Mouse (Mus musculus) yolk sac, embryonic 10.5 days (tissue): ENCODE measurements around the gene Olfr523.

ENCODE experiments used
- DNase-seq: peaks from one replicate; pipeline ENCODE4 v3.0.0-alpha.2; 2017; ENCODE audit warnings: low spot score

Gene Olfr523

DNA sequence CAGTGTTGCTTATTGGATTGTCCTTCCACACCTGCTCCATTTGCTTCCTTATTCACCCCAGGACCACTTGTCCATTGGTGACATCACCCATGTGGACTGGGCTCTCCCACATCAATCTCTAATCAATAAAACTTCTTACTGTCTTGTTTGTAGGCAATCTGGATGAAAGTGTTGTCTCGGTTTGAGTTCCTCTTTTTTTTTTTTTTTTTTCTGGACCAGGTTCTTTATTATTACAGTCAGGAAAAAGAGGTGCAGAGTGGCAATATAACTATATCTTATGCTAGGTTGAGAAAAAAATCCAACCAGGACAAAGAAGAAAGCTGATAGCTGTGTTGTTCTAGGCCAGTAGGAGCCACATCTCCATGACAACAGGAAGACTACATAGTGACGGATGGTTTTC is 7.7 kb downstream of the Olfr523 start:
- DNase-seq: no peak

DNA sequence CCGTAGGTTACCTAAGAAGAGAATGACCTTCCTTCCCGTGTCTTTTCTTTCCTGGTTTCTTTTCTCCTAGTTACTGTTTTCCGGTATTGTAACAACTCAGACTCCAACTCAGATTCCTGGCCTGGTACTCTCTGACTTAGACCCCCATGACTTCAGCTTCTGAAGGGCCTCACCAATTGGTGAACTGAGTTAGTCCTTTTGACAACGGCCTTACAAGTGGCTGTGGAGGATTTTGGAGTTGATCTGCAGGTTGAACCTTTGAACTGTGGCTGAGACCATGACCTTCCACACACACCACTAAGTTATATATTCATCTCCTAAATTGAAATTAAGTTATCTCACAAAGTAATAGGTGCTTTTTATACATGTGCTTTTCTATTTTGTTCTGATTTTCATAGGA is 11.2 kb downstream of the Olfr523 start:
- no peak for DNase-seq

DNA sequence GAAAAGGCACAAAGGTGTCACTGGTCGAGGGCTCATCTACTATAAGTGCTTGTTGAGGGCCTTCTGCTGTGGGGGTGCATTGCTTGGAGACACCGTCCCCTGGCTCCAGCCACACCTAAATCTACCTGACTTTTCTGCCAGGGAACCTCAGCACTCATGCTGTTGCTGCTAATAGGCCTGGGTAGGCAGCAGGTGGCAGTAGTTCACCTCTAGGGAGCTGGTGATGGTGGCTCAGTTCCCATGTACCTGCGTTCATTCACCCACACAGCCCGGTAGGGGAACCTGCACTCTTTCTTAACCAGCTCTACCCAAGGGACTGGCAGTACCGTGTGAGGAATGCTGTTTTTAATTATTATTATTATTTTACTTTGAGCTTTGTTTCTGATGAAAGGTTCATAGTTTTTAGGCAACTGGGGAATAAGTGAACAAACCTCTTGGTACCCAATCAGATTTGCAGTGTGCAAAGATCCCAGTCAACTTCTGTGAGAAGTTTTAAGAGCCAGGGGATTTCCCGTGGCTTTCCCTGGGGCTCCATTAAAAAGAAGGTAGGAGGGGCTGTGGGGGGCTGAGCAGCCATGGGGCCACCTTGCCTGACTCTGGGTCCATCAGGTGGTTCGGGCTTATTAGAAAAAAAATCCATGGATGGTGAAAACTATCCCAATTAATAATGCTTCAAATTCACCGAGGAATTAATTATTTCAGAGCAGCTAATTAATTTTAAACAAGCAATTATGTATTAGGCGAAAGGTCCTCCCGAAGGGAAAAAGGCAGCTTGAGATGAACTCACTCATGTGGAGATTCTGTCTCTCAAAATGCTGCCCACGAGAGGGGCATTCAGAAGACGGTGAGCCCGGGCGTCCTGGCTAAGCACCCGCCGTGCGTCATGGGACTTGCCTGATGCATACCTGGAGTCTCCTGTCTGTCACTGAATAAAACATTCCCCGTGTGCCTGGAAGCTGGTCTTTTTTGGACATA is 13.9 kb downstream of the Olfr523 start:
- DNase-seq: no peak

DNA sequence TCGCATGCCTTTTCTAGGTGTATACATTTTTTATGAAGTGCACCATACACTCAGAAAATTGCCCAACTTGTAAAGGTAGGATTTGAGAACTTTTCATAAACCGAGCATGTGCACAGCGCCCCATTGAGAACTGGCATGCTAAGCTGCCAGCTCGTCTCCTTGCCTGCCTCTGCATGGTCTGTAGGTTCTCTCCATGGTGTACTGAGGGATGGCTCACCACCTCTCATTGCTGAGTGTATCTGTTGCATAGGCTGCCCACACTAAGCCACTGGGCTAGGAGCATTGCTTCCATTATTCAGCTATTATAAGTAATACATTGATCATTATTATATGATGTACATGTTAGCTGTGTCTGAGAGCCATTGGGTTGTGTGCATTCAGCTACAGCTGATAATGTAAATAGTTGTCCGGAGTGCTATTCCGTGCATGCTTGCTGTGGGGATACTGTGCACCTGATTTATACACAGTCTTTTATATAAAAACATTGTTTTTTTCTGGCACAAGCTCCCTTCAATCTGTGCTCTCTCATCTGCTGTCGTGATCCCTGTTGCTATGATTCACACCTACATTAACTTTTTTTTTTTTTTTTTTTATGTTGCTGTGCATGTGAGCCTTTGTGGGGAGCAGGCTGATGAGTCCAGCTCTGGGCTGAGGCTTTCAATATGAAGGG is 14.8 kb downstream of the Olfr523 start:
- DNase-seq: no peak

DNA sequence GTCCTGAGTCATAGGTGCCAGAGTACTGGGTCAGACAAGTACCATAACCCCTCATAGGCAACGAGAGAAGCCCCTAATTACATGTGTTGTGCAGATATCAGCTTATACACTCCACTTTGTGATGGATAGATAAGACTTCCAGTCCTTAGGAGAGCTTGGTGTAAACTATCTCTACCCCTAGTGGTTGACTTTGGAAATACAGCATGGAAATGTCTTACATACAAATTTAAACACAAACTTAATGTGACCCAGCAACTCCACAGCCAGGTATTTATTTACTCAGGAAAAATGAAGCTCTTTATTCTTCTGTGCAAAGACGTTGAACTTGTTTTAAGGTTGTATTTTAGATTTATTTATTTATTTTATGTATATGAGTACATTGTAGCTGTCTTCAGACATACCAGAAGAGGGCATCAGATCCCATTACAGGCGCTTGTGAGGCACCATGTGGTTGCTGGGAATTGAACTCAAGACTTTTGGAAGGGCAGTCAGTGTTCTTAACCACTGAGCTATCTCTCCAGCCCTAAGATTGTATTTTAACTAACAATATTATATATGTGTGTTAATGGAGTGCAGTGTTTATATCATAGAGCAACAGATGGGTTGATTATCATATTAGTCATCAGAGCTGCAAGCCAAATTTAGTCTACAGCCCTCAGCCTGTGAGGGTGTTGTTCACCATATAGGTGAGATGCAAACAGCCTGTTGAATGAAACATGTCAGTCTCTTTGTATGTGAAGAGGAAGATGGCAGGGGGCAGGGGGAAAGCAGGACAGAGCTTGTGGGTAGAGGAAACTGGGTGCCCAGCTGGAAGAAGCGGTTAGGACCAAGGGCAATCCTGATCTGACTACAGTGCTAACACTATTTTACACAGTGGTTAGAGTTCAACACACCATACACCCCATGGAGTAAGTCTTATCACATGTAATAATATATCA is 15.6 kb downstream of the Olfr523 start:
- DNase-seq: no peak

DNA sequence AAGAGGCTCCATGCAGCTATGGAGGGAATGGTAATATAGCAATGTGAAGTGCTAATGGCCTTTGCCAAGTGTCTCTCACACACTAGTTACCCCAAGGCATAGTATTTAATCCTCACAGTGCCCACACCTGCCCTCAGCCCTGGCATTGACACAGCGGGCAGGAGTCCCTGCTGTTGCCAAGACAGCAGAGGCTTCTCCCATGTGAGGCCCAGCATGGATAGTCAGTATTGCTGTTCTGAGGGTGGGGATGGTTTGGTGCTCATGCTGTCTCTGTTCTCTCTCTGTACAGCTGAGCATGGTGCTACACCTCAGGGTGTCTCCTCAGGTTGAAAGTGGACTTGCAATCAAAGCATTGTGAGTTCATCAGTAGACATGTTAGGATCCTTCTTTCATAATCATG is 17.4 kb downstream of the Olfr523 start:
- DNase-seq: no peak

DNA sequence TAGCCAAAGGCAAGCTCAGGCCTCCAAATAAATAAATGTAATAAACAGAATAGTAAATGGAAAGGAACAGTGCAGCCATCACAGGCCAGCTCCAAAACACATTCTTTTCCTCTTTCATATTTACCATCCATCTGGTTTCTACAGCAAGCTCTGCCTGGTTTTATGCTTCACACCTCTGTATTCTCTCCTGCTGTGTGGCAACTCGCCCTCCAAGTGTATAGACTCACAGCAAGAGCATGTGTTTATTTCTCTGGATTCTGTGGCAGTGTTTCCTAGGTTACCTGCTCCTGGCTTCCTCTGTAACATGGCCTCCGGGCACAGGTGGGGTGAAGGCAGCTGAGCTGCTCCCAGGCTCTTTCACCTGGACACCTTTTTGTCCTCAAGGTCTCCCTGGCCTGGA is 19.4 kb downstream of the Olfr523 start:
- DNase-seq: no peak

DNA sequence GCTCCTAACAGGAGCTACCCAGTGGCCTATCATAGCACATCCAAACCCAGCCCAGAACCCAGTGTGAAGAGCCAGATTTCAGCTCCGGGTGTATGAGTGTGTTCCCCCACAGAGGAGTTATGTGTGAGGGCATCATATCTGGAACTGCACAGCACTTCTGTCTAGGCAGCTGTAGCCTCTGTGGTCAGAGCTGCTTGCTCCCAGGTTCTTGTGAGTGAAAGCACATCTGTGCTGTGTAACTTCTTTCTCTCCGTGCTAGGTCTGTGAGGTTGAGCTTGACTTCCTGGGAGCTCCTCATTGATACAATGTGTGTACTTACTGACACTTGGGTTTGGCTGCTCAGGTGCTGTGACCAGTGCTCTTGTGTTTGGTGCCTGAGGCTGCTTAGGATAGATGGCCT is 19.8 kb downstream of the Olfr523 start:
- DNase-seq: no peak

DNA sequence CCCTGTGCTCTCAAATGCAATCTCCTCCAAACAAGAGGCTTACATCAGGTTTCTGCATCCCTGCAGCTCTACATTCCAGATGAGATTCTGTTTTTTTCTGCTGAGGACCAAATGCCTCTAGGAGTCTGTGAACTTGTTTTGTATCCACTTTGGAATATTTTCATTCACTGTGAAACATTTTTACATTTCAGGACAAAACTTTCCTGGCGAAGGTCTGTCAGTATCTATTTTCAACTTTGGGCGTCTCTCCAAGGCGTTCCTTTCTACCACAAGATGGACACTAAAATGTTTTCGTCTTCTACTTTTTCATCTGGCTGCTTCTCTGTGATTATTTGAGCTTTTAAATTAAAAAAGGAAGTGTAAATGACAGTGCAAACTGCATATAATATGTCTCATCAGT is 21.0 kb downstream of the Olfr523 start:
- DNase-seq: no peak

DNA sequence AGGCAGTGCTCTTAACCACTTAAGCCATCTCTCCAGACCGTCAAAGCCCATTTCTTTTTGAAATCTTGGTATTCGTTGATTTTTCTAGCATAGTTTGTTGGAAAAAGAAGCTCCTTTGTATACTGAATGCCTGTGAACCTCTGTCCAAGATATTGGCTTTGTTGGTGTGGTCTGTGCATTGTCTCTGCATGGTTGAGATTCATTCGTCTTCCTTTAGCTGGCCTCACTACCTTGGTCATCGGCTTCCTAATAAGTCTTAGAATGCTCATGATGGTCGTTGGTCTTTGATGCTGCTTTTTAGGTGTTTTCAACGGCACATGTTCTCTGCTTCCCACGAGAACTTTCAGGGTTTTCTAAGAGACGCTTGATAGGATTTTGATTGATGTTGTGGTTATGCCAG is 23.0 kb downstream of the Olfr523 start:
- no peak for DNase-seq

DNA sequence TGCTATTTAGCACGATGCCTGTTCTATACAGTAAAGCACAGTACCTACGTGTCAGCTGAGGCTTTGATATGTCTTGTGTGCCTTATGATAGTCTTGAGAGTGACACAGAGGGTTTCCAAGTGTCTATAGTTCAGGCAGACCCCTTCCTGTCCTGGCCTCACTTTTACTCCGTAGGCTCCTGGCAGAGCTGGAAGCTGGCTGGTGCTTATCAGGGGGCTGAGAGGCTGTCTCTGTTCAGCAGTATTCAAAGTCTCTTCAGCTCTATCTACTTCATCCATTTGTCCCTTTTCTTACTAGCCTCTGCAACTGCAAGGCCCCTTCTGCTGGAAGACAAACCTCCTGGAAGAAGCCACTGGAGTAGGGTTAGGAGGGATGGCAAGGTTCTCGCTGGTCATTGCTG is 28.1 kb downstream of the Olfr523 start:
- DNase-seq: no peak

DNA sequence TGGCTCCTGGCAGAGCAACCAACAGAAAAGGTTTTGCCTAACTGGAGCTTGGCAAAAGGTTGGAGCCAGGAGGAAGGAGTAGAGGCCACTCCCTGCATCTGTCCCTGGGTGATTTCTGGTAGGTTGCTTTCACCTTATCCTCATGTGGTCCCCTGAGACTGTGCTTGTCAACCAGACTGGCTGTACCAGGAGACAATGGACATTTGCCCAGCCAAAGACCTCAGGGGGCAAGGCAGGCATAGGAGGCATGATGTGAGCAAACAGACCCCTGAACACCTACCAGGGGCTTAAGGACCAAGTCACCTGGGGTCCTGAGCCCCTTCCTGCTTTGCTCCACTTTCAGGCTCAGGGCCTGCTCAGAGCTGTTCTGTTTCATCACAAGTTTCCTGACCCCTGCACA is 32.8 kb downstream of the Olfr523 start, which contains the start of gene Olfr524:
Gene Olfr524, minus strand, starts transcription at position 101 of the 400 bp plus-strand sequence.
- DNase-seq: no peak

DNA sequence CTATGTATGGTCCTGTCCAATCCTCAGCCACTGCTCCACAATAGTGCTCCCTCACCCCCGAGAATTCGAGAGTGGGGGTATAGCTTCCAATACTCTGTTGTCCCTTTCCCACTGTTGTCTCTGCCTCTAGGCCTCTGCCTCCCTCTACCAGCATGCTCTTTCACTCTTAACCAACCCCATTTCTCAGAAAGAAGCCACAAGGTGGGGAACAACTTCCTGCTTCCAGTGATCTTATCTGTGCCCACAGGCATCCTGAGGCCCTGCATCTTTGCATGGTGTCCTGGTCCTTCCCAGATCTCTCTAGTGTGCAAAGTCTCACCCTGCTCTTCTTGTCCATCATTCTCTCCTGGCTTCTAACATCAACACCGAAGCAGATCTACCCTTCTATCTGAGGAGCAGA is 33.9 kb downstream of the Olfr523 start:
- no peak for DNase-seq

DNA sequence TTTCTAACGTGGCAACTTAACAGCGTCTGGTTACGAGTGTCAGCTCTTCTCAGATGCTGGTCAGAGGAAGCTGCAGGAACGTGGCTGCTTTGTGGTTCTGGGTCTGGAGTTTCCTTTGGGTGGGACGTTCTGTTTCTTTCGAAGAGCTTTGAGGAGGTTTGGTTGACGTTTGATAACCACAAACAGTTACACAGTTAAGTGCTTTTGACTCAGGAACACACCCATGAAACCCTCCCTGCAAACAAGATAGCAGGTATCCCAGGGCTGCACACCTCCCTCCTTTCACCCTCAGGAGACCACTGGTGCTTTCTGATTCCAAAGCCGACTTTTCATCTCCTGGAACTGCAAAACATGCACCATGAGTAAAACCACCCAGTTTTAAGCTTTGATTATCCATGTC is 35.1 kb downstream of the Olfr523 start:
- DNase-seq: no peak

DNA sequence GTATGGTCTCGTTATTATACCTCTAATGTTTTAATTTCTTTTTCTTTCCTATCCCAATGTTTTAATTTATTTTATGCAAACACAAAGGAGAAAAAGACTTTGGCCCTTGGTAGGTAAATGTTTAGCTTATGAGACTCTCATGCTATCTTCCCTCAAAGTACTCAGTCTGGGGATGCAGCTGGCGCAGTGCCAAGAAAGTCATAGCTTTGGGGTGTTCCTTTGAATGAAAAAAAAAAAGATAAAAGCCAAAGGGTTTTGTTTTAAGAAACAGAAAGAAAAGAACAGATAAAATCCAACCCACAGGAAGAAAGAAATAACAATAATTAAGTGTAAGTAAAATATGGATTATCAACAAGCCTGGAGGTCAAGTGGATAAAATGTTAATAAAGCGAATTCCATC is 35.7 kb downstream of the Olfr523 start:
- DNase-seq: no peak

DNA sequence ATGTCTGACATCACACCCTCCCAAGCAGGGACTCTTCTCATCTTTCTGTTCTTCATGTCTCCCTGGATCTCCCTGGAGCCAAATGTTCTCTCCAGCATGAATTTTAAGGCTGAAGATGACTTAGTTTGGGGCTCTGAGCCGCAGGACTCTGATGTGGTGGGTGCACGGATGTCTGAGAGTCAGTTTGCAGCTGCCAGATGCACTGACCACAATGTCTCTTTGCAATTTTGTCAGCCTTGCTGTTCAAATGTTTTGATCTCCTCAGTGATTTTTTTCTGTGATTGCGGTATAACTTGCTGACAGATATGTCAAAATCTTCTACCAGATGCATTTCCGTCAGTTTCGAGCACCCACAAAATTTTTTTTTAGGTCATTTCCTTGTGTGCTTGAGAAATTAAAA is 40.8 kb downstream of the Olfr523 start:
- no peak for DNase-seq

DNA sequence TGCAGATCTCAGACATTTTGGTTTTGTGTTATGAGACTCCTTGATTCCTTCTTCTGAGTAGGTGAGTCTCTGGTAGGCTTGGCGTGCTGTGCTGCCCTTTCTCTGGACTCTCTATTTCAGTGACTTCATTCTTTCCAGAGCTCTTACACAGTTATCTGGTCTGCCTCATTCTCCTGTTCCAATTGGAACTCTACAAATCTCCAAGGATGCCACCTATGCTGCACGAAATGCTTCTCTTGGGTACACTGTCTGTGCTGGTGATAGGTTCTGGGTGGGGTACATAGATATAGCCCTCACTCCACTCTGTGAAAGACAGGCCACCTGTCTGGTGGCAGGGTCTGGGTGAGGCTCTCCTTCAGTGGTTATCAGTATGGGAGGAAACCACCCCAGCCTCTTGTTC is 45.0 kb downstream of the Olfr523 start, which contains the start of gene Cd163l1:
Gene Cd163l1, plus strand, starts transcription at position 301 of the 400 bp plus-strand sequence.
- DNase-seq: no peak

DNA sequence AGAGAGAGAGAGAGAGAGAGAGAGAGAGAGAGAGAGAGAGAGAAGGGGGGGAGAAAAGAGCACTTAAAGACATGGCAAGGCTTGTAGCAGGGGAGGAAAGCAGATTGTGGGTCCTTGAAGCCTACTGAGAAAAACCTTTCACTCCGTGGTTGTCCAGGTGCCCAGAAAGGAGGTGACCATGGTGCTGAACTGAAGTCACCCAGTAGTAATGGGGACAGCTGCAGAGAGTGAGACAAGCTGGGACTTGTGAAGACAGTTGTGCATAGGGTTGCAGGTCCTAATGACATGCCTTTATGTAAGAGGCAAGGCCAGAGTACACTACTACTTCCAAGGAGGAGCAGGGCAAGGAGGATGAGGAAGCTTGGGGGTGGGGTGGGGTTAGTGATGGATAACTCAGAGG is 46.3 kb downstream of the Olfr523 start:
- DNase-seq: no peak

DNA sequence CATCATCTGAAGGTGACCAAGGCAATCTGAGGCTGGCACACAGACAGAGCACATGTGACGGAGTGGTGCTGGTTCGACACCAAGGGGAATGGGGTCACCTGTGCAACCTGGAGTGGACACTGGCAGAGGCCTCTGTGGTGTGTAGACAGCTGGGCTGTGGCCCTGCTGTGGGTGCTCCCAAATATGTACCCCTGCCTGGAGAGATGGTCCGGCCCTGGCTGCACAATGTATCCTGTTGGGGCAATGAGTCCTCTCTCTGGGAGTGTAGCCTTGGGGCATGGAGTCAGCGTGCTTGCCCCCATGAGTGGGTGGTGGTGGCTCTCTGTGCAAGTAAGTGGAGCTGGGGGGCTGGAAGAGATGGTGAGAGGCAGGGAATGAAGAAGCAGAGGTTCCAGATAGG is 47.4 kb downstream of the Olfr523 start:
- DNase-seq: no peak

DNA sequence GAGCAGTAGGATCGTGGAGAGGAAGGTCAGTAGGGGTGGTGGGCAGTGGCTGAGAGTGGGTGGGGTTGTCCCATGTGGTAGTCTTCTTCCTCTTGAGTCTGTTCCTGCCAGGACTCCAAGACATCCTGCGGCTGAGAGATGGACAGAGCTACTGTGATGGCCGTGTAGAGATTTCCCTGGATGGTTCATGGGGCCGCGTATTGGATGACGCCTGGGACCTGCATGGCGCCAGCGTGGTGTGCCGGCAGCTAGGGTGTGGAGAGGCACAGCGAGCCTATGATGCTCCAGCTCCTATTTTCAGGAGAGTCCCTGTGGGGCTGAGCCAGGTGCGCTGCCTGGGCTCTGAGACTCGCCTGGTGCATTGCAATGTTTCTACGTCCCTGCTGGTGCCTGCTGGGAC is 51.2 kb downstream of the Olfr523 start:
- DNase-seq: no peak
